Mouse (Mus musculus): ENCODE results near the gene Macrod1. TPM values are rescaled to one million over a fixed set of nuclear protein-coding genes. Genes with fewer than 3 reads are reported as not detected.
A peak's percentile ranks its signal among the peaks of the same experiment; 100 is the strongest.

The Macrod1 gene
- total and polyA plus RNA-seq, 3 experiments: 0.60 TPM; not detected in 2

- Histone ChIP-seq H3K9me3 (replicated peaks) (no peaks in the 10 kb centered on the region), H3K36me3 (replicated peaks) (no peaks in the 10 kb centered on the region), H3K27me3 (ENCODE audit: insufficient read depth, low read length) (peaks cover 20% of the 10 kb centered on the region; the same call in 1 of the 2 replicates), H3K4me3 (ENCODE audit: low read depth, low read length) (no peak overlapping the region), H3K4me1 (ENCODE audit: insufficient read depth, low read depth, low read length) (no peaks in the 10 kb centered on the region)
- peak; percentile 20 for DNase-seq (ENCODE audit: low spot score)
- TF ChIP-seq CTCF (IDR thresholded peaks at IDR 0.05; ENCODE audit: low read depth, low read length): peak; percentile 16; the same call in 1 of the 2 replicates
- TF ChIP-seq TAL1 (conservative IDR thresholded peaks at IDR 0.05; ENCODE audit: low read depth, low read length): no peak
- ATAC-seq (ENCODE audit: extremely low read depth, insufficient number of reproducible peaks, low FRiP score, poor library complexity, severe bottlenecking): no peak
These were observed 51.7 kb downstream of the Macrod1 start for GRCm38 (mm10) chr19:7108114-7108905.

DNA sequence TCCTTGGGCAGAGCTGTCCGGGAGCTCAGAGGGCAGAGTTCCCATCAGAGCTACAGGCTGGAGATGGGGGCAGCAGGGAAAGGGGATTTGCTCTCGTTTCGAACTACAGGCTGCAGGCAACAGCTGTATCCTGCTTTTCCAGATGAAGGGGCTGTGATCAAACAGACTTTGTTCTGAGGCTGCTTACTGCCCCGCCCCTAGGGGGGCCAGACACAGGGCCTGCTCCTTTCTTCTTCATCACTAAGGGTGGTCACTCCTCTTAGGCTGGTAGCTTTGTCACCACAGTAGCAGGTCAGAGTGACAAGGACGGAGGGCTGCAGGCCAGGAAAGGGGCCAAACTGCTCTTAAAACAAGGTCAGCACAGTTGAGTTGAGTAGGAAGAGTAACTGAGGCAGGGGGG, 53.5 kb downstream of the Macrod1 start:
- Histone ChIP-seq H3K27me3 (ENCODE audit: insufficient read depth, low read length) (peaks cover 26% of the 10 kb centered on the region; the same call in 1 of the 2 replicates), H3K9me3 (replicated peaks) (no peaks in the 10 kb centered on the region), H3K4me3 (ENCODE audit: low read depth, low read length) (no peak overlapping the region), H3K4me1 (ENCODE audit: insufficient read depth, low read depth, low read length) (no peaks in the 10 kb centered on the region), H3K36me3 (replicated peaks) (no peaks in the 10 kb centered on the region)
- DNase-seq (ENCODE audit: low spot score) (no peak), ATAC-seq (ENCODE audit: extremely low read depth, insufficient number of reproducible peaks, low FRiP score, poor library complexity, severe bottlenecking) (no peak)
- TF ChIP-seq GATA2 (IDR thresholded peaks at IDR 0.05; ENCODE audit: borderline replicate concordance, low read depth, low read length) (no peak), TAL1 (conservative IDR thresholded peaks at IDR 0.05; ENCODE audit: low read depth, low read length) (no peak)

DNA sequence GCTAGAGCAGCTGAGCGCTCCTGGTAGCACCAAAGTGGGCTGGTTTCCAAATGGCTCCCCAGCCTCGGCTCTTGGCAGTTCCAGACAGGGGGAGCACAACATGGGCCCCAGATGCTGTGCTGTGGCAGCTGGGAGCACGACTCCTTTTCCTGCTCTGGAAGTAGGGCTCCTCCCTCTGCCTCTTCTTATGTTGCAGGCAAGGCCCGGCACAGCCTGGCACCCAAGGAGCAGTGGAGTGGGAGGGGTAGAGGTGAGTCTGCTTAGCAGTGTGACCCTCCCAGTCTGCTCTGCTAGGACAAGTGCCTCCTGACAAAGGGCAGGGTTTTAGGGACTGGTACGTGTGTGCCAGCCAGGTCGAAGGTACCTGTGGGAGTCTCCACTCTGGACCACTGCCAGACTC, 54.3 kb downstream of the Macrod1 start:
- ATAC-seq (ENCODE audit: extremely low read depth, insufficient number of reproducible peaks, low FRiP score, poor library complexity, severe bottlenecking) (no peak), DNase-seq (ENCODE audit: low spot score) (no peak)
- Histone ChIP-seq H3K27me3 (ENCODE audit: insufficient read depth, low read length) (peaks cover 27% of the 10 kb centered on the region; the same call in 1 of the 2 replicates), H3K4me1 (ENCODE audit: insufficient read depth, low read depth, low read length) (no peaks in the 10 kb centered on the region), H3K4me3 (ENCODE audit: low read depth, low read length) (no peak overlapping the region), H3K9me3 (replicated peaks) (no peaks in the 10 kb centered on the region), H3K36me3 (replicated peaks) (no peaks in the 10 kb centered on the region)
- TF ChIP-seq GATA2 (IDR thresholded peaks at IDR 0.05; ENCODE audit: borderline replicate concordance, low read depth, low read length) (no peak), CTCF (IDR thresholded peaks at IDR 0.05; ENCODE audit: low read depth, low read length) (no peak), TAL1 (conservative IDR thresholded peaks at IDR 0.05; ENCODE audit: low read depth, low read length) (no peak), GATA1 (IDR thresholded peaks at IDR 0.05; ENCODE audit: borderline replicate concordance, low read length) (no peak), POLR2AphosphoS5 (IDR thresholded peaks at IDR 0.05; ENCODE audit: insufficient replicate concordance, low read depth, low read length) (no peak)

DNA sequence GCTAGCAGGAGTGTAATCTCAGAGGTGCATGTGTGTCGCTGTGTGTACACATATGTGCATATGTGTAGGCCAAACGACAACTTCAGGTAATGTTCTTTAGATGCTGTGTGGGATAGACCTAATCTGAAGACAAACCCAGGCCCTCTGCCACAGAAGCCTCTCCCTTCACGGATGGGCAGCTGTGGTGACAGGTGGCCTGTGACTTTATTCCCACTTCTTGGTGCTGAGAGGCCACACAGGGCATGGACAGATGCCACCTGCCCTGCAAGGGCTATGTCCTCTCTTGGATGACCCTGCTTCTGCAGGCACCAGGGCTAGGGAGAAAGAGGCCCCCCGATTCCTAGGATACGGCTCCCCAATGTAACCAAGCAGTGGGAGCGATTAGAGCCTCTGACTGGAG, 54.7 kb downstream of the Macrod1 start:
- no peak for ATAC-seq (ENCODE audit: extremely low read depth, insufficient number of reproducible peaks, low FRiP score, poor library complexity, severe bottlenecking)
- DNase-seq (ENCODE audit: low spot score): no peak
- no peaks in the 10 kb centered on the region for H3K36me3 ChIP-seq (replicated peaks)
- no peaks in the 10 kb centered on the region for H3K4me1 ChIP-seq (ENCODE audit: insufficient read depth, low read depth, low read length)
- H3K27me3 ChIP-seq (ENCODE audit: insufficient read depth, low read length): peaks cover 29% of the 10 kb centered on the region
- H3K4me3 ChIP-seq (ENCODE audit: low read depth, low read length): no peak overlapping the region
- no peak for TF ChIP-seq POLR2AphosphoS5 (IDR thresholded peaks at IDR 0.05; ENCODE audit: insufficient replicate concordance, low read depth, low read length)
- no peak for TF ChIP-seq GATA2 (IDR thresholded peaks at IDR 0.05; ENCODE audit: borderline replicate concordance, low read depth, low read length)
- no peak for TF ChIP-seq GATA1 (IDR thresholded peaks at IDR 0.05; ENCODE audit: borderline replicate concordance, low read length)
- H3K9me3 ChIP-seq (replicated peaks): no peaks in the 10 kb centered on the region

- H3K4me1 ChIP-seq (ENCODE audit: insufficient read depth, low read depth, low read length): no peaks in the 10 kb centered on the region
- TF ChIP-seq GATA1 (IDR thresholded peaks at IDR 0.05; ENCODE audit: borderline replicate concordance, low read length) (no peak), GATA2 (IDR thresholded peaks at IDR 0.05; ENCODE audit: borderline replicate concordance, low read depth, low read length) (no peak), CTCF (IDR thresholded peaks at IDR 0.05; ENCODE audit: low read depth, low read length) (no peak), POLR2AphosphoS5 (IDR thresholded peaks at IDR 0.05; ENCODE audit: insufficient replicate concordance, low read depth, low read length) (no peak), TAL1 (conservative IDR thresholded peaks at IDR 0.05; ENCODE audit: low read depth, low read length) (no peak)
These were observed 55.1 kb downstream of the Macrod1 start for GRCm38 (mm10) chr19:7111710-7112109.

GRCm38 (mm10) chr19:7112628-7113027, 56.0 kb downstream of the Macrod1 start:
- TF ChIP-seq POLR2AphosphoS5 (IDR thresholded peaks at IDR 0.05; ENCODE audit: insufficient replicate concordance, low read depth, low read length) (no peak), GATA1 (IDR thresholded peaks at IDR 0.05; ENCODE audit: borderline replicate concordance, low read length) (no peak), TAL1 (conservative IDR thresholded peaks at IDR 0.05; ENCODE audit: low read depth, low read length) (no peak)
- ATAC-seq (ENCODE audit: extremely low read depth, insufficient number of reproducible peaks, low FRiP score, poor library complexity, severe bottlenecking): no peak
- Histone ChIP-seq H3K4me3 (ENCODE audit: low read depth, low read length) (no peak overlapping the region), H3K36me3 (replicated peaks) (no peaks in the 10 kb centered on the region), H3K9me3 (replicated peaks) (no peaks in the 10 kb centered on the region), H3K27me3 (ENCODE audit: insufficient read depth, low read length) (peaks cover 34% of the 10 kb centered on the region), H3K4me1 (ENCODE audit: insufficient read depth, low read depth, low read length) (no peaks in the 10 kb centered on the region)
- no peak for DNase-seq (ENCODE audit: low spot score)

More at GRCm38 (mm10) chr19:7111710-7112109, 55.1 kb downstream of the Macrod1 start:
- H3K36me3 ChIP-seq (replicated peaks): no peaks in the 10 kb centered on the region
- DNase-seq (ENCODE audit: low spot score) (no peak), ATAC-seq (ENCODE audit: extremely low read depth, insufficient number of reproducible peaks, low FRiP score, poor library complexity, severe bottlenecking) (no peak)
- H3K9me3 ChIP-seq (replicated peaks): no peaks in the 10 kb centered on the region
- H3K4me3 ChIP-seq (ENCODE audit: low read depth, low read length): no peak overlapping the region
- H3K27me3 ChIP-seq (ENCODE audit: insufficient read depth, low read length): peaks cover 33% of the 10 kb centered on the region

- H3K4me1 ChIP-seq (ENCODE audit: insufficient read depth, low read depth, low read length): no peaks in the 10 kb centered on the region
- H3K4me3 ChIP-seq (ENCODE audit: low read depth, low read length): no peak overlapping the region
- no peak for TF ChIP-seq CTCF (IDR thresholded peaks at IDR 0.05; ENCODE audit: low read depth, low read length)
- TF ChIP-seq TAL1 (conservative IDR thresholded peaks at IDR 0.05; ENCODE audit: low read depth, low read length): no peak
- no peak for TF ChIP-seq GATA2 (IDR thresholded peaks at IDR 0.05; ENCODE audit: borderline replicate concordance, low read depth, low read length)
- TF ChIP-seq POLR2AphosphoS5 (IDR thresholded peaks at IDR 0.05; ENCODE audit: insufficient replicate concordance, low read depth, low read length): no peak
- no peak for TF ChIP-seq GATA1 (IDR thresholded peaks at IDR 0.05; ENCODE audit: borderline replicate concordance, low read length)
- H3K9me3 ChIP-seq (replicated peaks): no peaks in the 10 kb centered on the region
- DNase-seq (ENCODE audit: low spot score) (no peak), ATAC-seq (ENCODE audit: extremely low read depth, insufficient number of reproducible peaks, low FRiP score, poor library complexity, severe bottlenecking) (no peak)
- no peaks in the 10 kb centered on the region for H3K36me3 ChIP-seq (replicated peaks)
- H3K27me3 ChIP-seq (ENCODE audit: insufficient read depth, low read length): peaks cover 41% of the 10 kb centered on the region
These were observed 57.0 kb downstream of the Macrod1 start for GRCm38 (mm10) chr19:7113574-7113973.
